Mouse (Mus musculus) CD4-positive helper T cell, adult 2 months (primary cell): ENCODE data around the gene Gm11565.
"Not testable (repeated sequence)": the region's sequence is repeated elsewhere in the genome, so short reads cannot be mapped to it uniquely, and the experiment has no call there.

Experiments used
- DNase-seq: peaks from one replicate; pipeline ENCODE4 v3.0.0-alpha.2; 2012; ENCODE audit warnings: low read depth, missing footprints, low spot score

Gm11565 gene

GRCm38 (mm10) chr11:99914451-99914850 is at the start of gene Gm11565:
Gene Gm11565, plus strand, starts transcription at chr11:99914751.
- no peak for DNase-seq

GRCm38 (mm10) chr11:99873089-99873488 is 41.5 kb upstream of the Gm11565 start, which contains the start of gene Krtap9-1:
Gene Krtap9-1, plus strand, starts transcription at chr11:99873389.
- DNase-seq, result not testable (repeated sequence)

- not testable (repeated sequence) for DNase-seq
Measured at GRCm38 (mm10) chr11:99878887-99879286, 35.7 kb upstream of the Gm11565 start, which contains the start of gene Gm11567. Gene Gm11567, plus strand, starts transcription at chr11:99879187.

GRCm38 (mm10) chr11:99907620-99908019 is 6.9 kb upstream of the Gm11565 start, which contains the start of gene Krtap31-1:
Gene Krtap31-1, plus strand, starts transcription at chr11:99907920.
- DNase-seq, result no peak

- no peak for DNase-seq
Measured at GRCm38 (mm10) chr11:99935991-99936390, 21.4 kb downstream of the Gm11565 start, which contains the start of gene Krtap31-2. Gene Krtap31-2, plus strand, starts transcription at chr11:99936291.

- DNase-seq, result no peak
Measured at GRCm38 (mm10) chr11:99937751-99938264, 23.3 kb downstream of the Gm11565 start.

- DNase-seq, result no peak
Measured at GRCm38 (mm10) chr11:99948175-99948574, 33.6 kb downstream of the Gm11565 start, which contains the start of gene Krtap9-5. Gene Krtap9-5, plus strand, starts transcription at chr11:99948475.

GRCm38 (mm10) chr11:99964213-99964612 is 49.7 kb downstream of the Gm11565 start:
- DNase-seq, result no peak
